Mouse (Mus musculus) gastrocnemius, postnatal 36 days (tissue): Measurements from ENCODE around the gene Qrfp. TPM values are rescaled to one million over a fixed set of nuclear protein-coding genes. Genes with fewer than 3 reads are reported as not detected.

Experiments
- DNase-seq, 2 experiments: peaks; one replicate each; pipeline ENCODE4 v3.0.0; 2022
- intact Hi-C: fragments of 180-260 bp; cut with DNase I; formaldehyde crosslinking; loops from one replicate; pipeline ENCODE4 v1.15.1; 2025
- total RNA-seq, 2 experiments: library from RNA; stranded (reverse); gene quantifications; 2 replicates each; pipeline ENCODE4 v1.2.3; 2021

Qrfp gene
- total RNA-seq, 2 experiments from 2014 or later, result not detected

- DNase-seq, result no peak
- intact Hi-C loops, result no loop called here
These were observed 12.4 kb upstream of the Qrfp start for GRCm38 (mm10) chr2:31822524-31823371.

GRCm38 (mm10) chr2:31815367-31815766 lies 5.0 kb upstream of the Qrfp start:
- intact Hi-C loops, result loop anchor here (2.0 kb wide), 2 partner anchors 69 to 99 kb away; no protein-coding TSS in a partner anchor
- DNase-seq, result peak; percentile 52 to 69

DNA sequence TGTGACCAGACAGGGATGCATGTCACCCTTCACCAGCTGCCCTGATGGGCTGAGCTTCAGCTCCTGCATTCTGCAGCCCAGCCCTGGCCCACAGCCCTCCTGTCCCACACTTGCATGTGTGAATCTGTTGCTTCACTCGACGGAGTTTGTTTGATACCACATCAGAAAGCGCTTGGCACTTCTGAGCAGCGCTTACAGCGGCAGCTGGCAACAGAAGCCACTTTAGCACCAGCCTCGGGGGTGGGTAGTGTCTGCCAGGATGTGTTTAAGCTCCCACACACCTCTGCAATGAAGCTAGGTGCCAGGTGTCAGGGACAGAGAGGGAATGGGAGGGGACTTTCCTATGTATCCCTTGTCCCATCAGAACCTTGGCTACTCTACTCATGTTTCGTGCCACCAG lies 4.3 kb upstream of the Qrfp start:
- no peak for DNase-seq
- intact Hi-C loops, result loop anchor here (2.0 kb wide), 2 partner anchors 70 to 100 kb away; no protein-coding TSS in a partner anchor

- intact Hi-C loops, result loop anchor here (2.0 kb wide), 2 partner anchors 71 to 101 kb away; no protein-coding TSS in a partner anchor
- no peak for DNase-seq
These were observed 3.3 kb upstream of the Qrfp start for GRCm38 (mm10) chr2:31813641-31814040.

DNA sequence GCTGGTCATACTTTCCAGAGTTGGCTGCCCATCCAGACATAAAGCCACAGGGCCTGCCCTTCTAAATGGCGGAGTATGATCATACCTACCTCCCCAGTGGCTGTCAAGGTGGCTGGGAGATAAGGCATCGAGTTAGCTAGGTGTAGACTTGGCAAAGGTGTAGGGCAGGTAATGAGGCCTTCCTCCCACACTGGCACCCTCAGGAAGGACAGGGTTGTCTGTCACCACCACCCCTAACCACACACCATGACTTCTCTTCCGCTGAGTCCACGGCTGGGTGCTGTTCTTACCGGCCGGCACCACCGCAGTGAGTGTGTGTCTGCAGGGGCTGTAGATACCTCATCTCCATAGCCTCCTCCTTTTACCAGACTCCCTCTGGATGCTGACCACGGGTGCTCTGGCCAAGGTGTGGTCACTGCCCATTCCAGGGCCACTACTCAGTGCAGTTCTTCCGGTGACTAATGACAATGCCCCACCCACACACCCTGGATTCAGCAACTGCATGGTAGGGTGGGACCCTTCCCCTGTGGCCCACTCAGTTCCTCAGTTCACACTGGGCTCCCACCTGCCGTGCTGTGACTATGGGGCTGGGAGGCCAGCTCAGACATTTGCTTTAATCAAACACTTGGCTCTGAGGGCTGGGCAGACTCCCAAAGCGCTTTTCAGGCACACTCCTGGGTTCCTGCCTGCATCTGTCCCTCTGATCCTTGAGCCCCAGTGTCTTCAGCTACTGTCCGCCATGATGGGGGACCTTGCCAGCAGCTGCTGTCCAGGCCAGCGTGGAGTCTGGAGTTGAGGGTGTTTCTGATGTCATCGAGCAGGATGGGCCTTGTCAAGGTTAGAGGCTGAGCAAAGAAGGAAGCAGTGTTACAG lies 942 bp upstream of the Qrfp start:
- intact Hi-C loops, result no loop called here
- no peak for DNase-seq

DNA sequence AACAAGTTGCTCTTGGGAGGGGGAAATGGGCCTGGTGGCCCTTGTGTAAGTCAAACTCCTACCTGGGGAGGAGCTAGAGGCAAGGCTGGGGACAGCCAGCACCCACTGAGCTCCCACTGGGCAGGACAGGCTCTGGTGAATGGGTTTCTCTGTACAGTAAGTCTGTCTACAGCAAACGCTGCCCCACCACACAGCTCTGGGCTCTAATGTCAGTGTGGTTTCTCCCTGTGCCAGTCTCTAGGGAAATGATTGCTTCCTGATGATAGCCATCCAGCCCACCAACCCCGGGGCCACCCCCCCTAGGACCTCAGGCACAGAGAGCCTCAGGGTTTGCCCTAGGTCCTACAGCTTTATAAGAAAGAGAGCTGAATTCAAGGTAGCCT lies 1.0 kb downstream of the Qrfp start:
- no peak for DNase-seq
- intact Hi-C loops, result no loop called here

DNA sequence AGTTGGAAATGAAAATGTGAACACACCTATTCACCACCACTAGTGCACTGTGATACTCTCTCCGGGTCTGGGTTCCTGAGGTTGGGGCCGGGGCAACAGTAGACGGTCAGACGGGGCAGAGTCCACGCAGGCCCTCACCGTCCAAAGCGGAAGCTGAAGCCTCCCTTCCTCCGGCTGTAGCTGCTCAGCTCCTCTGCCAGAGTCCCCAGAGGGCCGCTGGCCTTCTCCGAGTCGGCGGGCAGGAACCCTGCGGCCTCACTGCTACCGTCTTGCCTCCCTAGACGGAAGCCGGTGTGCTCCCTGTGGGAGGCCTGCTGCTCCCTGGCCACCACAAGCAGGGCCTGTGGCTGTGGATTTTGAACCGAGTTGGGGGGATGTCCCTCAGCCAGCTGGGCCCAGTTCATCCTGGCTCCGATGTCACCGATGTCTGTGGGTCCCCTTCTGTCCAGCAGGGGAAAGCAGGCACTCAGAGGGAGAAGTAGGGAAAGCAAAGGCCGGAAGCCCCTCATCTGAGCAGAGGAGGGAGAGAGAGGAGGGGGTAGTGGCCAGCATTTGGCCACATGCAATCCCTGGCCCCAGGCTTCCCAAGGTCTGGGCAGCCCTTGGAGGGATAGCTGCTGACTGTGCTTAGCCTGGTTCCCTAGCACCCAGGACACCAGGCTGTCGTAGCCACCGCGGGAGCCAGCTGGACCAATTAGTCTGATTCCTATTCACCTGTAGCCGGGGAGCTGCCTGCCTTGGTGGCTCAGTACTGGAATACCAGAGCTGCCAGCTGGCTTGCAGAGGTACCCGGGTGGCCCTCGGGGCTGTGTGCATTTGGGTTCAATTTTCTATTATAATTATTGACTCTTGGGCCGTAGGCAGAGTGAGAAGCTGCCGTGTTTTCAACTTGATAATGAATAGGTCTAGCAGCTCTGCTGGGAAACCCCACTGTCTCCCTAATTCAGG lies 1.7 kb downstream of the Qrfp start:
- intact Hi-C loops, result no loop called here
- no peak for DNase-seq

DNA sequence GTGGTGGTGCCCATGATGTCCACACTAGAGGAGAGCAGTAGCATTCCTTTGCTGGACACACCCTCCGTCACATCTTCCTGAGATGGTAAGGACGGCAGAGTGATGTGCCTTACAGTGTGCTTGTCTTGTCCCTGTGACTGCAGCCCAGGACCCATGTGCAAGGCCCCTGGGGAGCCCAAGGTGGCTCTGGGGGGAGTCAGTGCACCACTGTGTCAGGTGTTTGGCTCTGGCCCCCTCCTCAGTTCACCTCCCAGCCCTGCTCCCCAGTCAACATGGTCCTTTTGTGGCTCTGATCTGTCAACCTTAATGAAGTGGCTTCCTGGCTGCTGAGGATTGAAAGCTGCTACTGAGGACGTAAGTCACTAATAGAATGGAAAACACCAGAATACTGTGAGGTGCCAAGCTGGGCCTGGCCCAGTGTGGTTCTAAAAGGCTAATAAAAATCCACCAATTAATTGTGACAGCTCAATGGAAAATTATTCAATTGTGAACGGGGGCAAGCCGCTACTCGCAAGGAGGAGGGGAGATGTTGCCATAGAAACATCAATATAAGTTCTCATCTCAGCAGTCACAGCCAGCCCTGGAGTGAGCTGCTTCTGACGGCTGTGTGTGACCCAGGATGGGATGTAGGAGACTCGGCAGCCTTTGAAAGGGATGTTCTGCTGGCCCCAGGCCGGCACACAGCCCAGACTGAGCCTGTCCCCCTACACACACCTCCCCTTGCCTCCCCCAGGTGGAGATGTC lies 3.6 kb downstream of the Qrfp start:
- intact Hi-C loops, result no loop called here

GRCm38 (mm10) chr2:31803480-31803879 lies 6.9 kb downstream of the Qrfp start:
- intact Hi-C loops, result no loop called here
- no peak for DNase-seq

More for the DNA sequence above, 3.6 kb downstream of the Qrfp start:
- no peak for DNase-seq

GRCm38 (mm10) chr2:31802811-31803210 lies 7.6 kb downstream of the Qrfp start:
- intact Hi-C loops, result no loop called here
- DNase-seq, result no peak

DNA sequence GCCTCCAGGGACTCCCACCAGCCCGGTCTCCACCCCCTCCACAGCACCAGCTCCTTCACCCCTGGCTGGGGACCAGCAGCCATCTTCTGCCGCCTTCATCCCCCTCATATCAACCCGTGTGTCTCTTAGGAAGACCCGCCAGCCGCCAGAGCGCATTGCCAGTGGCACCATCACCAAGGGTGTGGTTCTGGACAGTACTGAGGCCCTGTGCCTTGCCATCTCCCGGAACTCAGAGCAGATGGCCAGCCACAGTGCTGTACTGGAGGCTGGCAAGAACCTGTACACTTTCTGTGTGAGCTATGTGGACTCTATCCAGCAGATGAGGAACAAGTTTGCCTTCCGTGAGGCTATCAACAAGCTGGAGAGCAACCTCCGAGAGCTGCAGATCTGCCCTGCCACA lies 9.0 kb downstream of the Qrfp start:
- DNase-seq, result no peak
- intact Hi-C loops, result no loop called here

DNA sequence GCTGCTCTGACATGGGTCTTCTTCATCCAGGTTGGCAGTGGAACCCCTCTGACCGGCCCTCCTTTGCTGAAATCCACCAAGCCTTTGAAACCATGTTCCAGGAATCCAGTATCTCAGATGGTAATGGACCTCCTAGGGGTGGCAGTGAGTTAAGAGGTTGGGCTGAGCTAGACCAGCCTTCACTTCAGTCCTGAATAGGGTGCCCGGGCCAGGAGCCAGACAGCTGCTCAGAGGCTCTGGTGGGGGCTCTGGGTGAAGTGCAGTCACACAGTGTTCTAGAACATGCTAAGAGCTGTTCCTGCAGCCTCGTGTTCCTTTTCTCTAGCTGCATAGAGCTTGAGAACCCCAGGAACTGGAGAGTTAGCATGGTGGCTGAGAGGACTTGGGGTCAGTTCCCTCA lies 13.4 kb downstream of the Qrfp start:
- intact Hi-C loops, result no loop called here

GRCm38 (mm10) chr2:31792611-31793010 lies 17.8 kb downstream of the Qrfp start:
- intact Hi-C loops, result loop anchor here (5.0 kb wide), 1 partner anchor 310 kb away; no protein-coding TSS in a partner anchor
- DNase-seq, result no peak

More for the DNA sequence above, 13.4 kb downstream of the Qrfp start:
- DNase-seq, result peak in 1 of 2 experiments; percentile 42

- intact Hi-C loops, result loop anchor here (5.0 kb wide), 1 partner anchor 309 kb away; no protein-coding TSS in a partner anchor
- no peak for DNase-seq
These were observed 19.1 kb downstream of the Qrfp start for GRCm38 (mm10) chr2:31791260-31791659.

GRCm38 (mm10) chr2:31790728-31791251 lies 19.6 kb downstream of the Qrfp start:
- intact Hi-C loops, result loop anchor here (5.0 kb wide), 1 partner anchor 308 kb away; no protein-coding TSS in a partner anchor
- no peak for DNase-seq

GRCm38 (mm10) chr2:31789215-31789614 lies 21.2 kb downstream of the Qrfp start:
- no peak for DNase-seq
- intact Hi-C loops, result loop anchor here (5.0 kb wide), 1 partner anchor 67 kb away; no protein-coding TSS in a partner anchor

- intact Hi-C loops, result loop anchor here (5.0 kb wide), 1 partner anchor 66 kb away; no protein-coding TSS in a partner anchor
- DNase-seq, result no peak
These were observed 22.2 kb downstream of the Qrfp start for GRCm38 (mm10) chr2:31788227-31788626.

GRCm38 (mm10) chr2:31787029-31787428 lies 23.4 kb downstream of the Qrfp start:
- intact Hi-C loops, result loop anchor here (5.0 kb wide), 1 partner anchor 65 kb away; no protein-coding TSS in a partner anchor
- DNase-seq, result peak; percentile 68 to 73

DNA sequence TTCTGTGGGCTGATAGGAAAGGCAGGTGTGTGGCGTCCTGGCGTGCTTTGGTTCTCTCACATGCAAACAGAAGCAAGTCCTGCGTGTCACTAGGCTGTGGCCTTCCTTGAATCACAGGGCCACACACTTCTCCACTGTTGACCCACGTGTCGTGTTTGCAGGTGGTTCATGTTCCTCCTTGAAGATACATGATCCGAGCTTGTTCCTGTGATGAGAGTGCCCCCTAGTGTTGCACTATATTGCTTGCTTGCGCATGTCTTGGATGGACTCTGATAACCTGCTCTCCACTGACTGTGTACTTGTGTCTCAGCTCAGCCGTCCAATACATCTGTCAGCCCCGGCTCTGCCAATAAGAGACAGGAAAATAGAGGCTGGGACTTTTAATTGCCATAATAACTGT lies 25.3 kb downstream of the Qrfp start:
- intact Hi-C loops, result loop anchor here (2.0 to 5.0 kb wide), 2 partner anchors 63 to 100 kb away; no protein-coding TSS in a partner anchor
- DNase-seq, result peak in 1 of 2 experiments; percentile 72
